Mouse (Mus musculus) right cerebral cortex, adult 2 months (tissue): ENCODE measurements around the gene Tex13b.
"Not testable (repeated sequence)": the region's sequence is repeated elsewhere in the genome, so short reads cannot be mapped to it uniquely, and the experiment has no call there.

Experiments
- DNase-seq, 2 experiments: peaks; one replicate each; pipeline ENCODE4 v3.0.0; 2021 to 2022; ENCODE audit warnings: low spot score in 2 of 2

Gene Tex13b

DNA sequence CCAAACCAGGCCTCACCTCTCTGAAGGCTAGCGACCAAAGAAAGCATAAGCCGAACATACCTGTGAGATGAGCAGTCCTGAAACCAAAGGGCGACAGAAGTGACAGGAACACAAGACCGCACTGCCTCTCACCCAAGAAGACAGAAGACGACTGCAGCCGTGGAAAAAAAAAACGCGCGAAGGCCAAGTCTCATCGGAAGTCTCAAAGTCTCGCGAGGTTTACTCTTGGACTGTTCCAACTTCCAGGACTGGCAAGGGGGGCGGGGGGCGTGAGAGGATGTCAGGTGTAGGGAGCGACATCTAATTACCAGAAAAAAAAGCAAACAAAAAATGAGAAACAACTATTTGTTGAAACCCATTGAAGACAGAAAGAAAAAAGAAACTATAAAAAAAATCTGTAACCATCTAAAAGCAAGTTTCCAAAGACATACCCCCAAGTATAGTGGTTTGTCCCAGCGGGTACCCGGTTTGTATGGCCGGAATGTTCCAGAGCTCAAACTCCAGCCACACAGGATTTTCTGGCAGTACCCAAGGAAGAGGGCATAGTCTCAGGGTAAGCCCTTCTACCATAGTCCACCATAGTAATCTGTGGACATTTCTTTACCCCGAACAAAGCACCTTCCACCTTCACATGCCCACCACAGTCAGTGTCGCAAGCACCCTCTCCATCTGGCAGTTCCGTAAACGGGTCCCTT lies at the start of gene Tex13b:
Gene Tex13b (minus strand): TSS at position 122 of the 695 bp plus-strand sequence.
- DNase-seq: no peak

DNA sequence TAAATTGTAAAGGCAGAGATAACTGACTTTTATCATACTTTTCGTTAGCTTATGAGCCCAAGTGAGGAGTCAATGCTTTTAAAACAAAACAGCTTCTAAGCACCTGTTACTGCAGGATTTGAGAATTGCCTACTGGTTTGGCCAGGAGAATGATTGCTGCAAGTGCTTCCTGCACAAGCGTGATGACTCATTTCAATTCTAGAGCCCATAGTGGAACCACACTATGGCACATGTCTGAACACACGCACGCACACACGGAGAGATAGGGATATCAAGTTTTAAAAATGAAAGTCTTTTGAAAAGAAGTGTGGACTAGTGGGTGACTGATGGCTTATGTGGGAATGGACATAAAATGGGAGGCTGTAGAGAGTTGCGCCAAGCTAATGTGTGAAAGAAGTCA lies 49.5 kb upstream of the Tex13b start:
- DNase-seq: no peak

DNA sequence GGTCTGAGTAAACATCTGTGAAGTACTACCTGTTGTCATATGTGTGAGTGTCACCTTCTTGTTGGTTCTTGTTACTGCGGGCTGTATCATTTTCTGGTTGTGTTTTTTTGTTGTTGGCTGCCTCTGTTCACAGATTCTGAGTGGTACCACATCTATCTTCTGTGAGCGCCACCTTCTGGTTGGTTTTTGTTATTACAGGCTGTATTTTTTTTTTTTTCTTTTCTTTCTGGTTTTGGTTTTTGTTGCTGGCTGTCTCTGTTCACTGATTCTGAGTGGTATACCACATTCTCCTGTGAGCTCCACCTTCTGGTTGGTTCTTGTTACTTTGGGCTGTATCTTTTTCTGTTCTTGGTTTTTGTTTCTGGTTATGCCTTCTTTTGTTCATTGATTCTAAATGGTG lies 44.2 kb upstream of the Tex13b start:
- DNase-seq: peak; percentile 1 to 3

DNA sequence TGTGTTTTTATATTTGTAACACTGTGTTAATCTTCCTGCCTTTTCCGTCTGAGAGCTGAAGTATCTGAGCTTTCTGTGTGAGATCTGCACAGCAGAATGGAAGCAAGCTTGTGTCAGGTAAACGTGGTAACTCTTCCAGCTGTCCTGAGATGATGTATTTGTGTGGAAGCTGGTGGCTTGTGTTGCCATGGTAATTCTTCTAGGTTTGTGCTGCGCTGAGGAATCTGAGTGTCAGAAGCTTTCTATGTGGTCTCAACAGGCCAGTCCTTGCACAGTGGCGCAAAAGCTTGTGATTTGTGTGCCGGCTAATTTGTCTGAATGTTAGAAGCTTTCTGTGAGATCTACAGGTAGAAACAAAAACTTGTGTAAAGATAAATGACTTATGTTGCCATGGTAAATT lies 43.8 kb upstream of the Tex13b start:
- DNase-seq: peak; percentile 6 to 15

DNA sequence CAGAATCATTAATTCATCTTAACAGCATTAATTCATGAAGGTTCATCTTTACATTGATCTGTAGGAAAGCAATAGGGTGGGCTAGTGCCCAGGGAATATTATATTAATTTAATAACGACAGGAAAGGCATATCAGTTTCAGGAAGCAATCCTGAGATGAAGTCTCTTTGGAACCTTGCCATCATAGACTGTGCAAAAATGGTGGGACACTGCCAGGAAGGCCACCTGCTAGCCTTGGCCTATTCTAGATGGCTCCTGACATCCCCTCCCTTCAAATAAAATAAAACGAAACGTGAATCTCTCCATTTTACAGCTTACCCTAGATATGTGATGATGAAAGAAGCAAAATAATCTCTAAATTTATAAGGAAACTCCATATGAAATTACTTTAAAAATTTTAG lies 41.3 kb upstream of the Tex13b start:
- no peak for DNase-seq

DNA sequence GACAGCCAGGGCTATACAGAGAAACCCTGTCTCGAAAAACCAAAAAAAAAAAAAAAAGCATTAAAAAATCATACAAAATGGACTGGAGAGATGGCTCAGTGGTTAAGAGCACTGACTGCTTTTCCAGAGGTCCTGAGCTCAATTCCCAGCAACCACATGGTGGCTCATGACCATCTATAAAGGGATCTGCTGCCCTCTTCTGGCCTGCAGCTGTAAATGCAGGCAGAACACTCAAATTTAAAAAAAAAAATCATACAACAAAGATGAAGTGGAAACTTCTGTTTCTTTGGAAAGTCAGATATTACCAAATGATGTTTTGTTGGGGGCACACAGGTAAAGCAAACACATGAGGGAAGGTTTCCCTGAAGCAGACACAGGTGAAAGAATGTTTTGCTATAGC lies 32.2 kb upstream of the Tex13b start:
- DNase-seq: not testable (repeated sequence)

DNA sequence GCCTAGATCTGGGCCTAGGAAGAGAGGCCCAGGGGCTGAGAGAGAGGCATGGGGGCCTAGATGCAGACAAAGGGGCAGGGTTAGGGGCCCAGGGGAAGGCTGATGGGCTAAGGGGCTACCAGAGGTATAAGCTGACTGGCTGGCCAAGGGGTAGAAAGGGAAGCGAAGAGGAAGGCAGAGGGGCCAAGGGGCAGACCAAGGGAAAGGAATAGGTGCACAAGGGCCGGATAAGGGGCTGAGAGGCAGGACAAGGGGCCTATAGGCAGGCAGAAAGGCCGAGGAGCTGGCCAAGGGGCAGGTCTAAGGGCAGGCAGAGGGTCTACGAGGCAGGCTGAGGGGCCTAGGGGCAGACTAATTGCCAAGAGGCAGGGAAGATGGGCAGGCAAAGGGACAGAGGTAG lies 26.7 kb upstream of the Tex13b start:
- no peak for DNase-seq

DNA sequence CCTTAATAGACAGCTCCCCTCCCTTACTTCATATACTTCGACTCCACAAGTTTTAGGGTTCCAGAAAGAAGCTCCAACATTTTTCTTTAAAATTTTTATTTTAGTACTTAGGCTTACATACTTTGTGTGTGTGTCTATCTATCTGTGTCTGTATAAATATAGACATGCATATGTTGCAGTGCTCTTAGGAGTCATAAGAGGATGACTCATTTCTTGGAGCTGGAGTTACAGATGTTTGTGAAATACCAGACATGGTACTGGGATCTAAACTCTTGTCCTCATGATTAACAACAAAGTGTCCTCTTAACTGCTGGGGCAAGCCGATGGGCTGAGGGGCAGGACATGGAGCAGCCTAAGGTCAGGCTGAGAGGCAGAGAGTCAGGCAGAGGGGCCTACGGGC lies 24.8 kb upstream of the Tex13b start:
- no peak for DNase-seq

DNA sequence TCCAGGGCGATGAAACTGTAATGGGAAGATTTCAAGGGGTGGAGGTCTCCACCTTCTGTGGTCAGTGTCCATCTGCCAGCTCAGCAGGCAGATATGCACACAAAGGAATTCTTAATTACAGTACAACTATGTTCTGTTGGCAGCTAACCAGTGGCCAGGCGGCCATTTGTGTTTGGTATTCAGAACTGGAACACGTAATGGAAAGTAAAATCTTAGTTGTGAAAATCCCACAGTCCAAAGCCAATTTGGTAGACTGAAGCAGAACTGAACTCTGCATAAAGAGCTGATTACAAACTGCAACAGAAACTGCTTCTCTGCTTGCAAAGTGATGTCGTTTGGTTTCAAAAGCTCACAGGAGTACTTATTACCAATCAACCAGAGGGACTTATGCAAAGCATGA lies 18.5 kb upstream of the Tex13b start:
- no peak for DNase-seq

DNA sequence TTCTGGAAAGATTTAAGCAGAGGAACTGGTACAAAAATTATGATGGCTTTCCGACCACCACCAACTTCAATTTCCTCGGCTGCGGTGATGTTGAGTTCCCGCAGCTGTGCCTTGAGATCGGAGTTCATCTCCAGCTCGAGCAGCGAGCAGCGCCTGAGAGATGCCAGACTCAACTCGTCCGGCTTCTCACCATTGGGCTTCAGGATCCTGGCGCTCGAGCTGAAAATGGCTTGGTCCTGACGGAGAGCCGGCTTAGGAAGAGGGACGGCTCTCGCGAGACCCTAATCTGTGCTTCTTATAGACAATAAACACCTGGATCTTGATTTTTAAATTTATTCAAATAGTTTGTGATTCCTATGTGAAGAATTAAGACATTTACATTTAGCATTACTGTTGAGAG lies 9.1 kb upstream of the Tex13b start:
- DNase-seq: no peak

DNA sequence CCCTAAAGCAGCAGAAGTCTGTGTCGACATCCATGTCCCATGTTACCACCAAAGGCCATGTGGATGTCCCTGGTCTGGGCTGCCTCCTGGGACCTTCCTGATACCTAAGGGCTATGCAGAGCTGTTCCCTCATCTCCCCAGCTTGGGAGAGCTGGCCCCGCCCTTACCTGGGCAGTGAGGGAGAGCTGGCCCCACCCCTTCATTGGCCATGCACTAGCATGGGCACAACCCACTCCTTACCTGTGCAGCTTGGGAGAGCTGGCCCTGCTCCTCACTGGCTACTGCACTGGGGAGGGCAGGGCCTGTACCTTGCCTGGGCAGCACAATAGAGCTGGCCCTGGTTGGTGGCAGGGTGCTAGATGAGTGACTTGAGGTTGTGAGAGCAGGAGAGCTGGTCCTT lies 7.9 kb downstream of the Tex13b start:
- DNase-seq: no peak

DNA sequence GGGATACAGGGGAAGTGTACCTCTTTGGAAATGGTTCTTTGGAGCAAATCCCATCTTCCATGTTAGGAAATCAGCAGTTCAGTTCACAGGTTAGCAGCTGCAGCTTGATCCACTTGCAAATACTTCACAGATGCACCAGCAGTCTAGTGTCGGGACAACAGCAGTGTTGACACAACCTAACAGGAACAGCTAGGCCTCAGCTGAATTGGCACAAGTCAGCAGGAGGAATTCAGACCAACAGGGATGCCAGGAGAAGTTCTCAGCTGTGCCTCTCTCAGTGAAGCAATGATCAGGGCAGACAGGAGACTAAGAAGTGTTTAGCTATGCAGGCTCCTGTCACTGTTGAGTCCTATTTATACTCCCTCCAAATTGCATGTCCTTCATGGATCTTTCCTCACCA lies 43.4 kb downstream of the Tex13b start:
- DNase-seq: no peak
